ENCODE assay signal across 24 mouse cellular contexts in the genomic region with DNA sequence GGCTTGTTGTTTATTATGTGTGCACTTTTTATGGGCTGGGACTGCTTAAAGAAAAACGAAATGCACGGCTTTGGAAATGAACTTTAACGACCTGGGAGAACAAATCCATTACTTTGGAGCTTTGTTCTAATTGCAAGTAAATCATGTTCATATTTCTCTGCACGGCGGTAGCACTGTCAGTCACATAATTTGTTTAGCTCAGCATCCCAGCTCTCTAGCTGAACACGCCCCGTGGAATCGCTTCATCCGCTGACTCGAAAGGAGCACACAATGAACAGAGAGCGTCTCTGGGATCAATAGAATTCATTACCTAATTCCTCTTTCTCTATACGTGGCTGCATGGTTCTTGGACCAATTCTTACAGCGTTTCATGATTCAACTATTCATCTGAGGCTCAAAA.
DNase-seq lines count a peak whose midpoint lies in the region; ATAC-seq and TF ChIP-seq lines count a peak whose summit lies in the region.
"Had no signal": no experiment of that assay in that cellular context is flagged by ENCODE, and none has a peak within 500 bp of the region (broad histone marks: within the 10 kb centered on the region; RNA-seq: fewer than 3 reads in every experiment).

No protein-coding gene starts in this region.

- no peaks in the 10 kb centered on the region for H3K27me3 ChIP-seq in forebrain, postnatal 0 days (ENCODE audit: insufficient read depth, low read length)
- no peaks in the 10 kb centered on the region for H3K27me3 ChIP-seq in forebrain, embryonic 10.5 days (ENCODE audit: poor library complexity, severe bottlenecking)
- no peaks in the 10 kb centered on the region for H3K27me3 ChIP-seq in midbrain, embryonic 11.5 days (ENCODE audit: control insufficient read depth, insufficient read depth, low read length)
- H3K27me3 ChIP-seq in midbrain, postnatal 0 days (ENCODE audit: insufficient read depth, low read length), result no peaks in the 10 kb centered on the region
- no peaks in the 10 kb centered on the region for H3K27me3 ChIP-seq in neural tube, embryonic 13.5 days
- H3K27me3 ChIP-seq: intestine, embryonic 15.5 days; limb, embryonic 15.5 days; megakaryocyte, embryonic 14.5 days; stomach, embryonic 15.5 days had no signal

- H3K4me3 ChIP-seq in forebrain, postnatal 0 days (ENCODE audit: low read depth, low read length), result no peak overlapping the region
- H3K4me3 ChIP-seq in forebrain, embryonic 10.5 days, result no peak overlapping the region
- H3K4me3 ChIP-seq in midbrain, embryonic 11.5 days (ENCODE audit: low read depth, low read length), result no peak overlapping the region
- no peak overlapping the region for H3K4me3 ChIP-seq in midbrain, postnatal 0 days (ENCODE audit: low read depth, low read length)
- no peak overlapping the region for H3K4me3 ChIP-seq in cortical plate, adult 2 months (ENCODE audit: insufficient read depth, low read length)
- no peak overlapping the region for H3K4me3 ChIP-seq in neural tube, embryonic 13.5 days
- H3K4me3 ChIP-seq: heart, embryonic 10.5 days; intestine, embryonic 15.5 days; limb, embryonic 15.5 days; megakaryocyte, embryonic 14.5 days; stomach, embryonic 15.5 days had no signal

- no peaks in the 10 kb centered on the region for H3K4me1 ChIP-seq in forebrain, postnatal 0 days (ENCODE audit: insufficient read depth)
- H3K4me1 ChIP-seq in forebrain, embryonic 10.5 days, result 0 out of 2 replicates have a peak, but pooled peaks cover 3% of the 10 kb centered on the region
- H3K4me1 ChIP-seq in midbrain, embryonic 11.5 days (ENCODE audit: control insufficient read depth, insufficient read depth, low read length), result no peaks in the 10 kb centered on the region
- H3K4me1 ChIP-seq in midbrain, postnatal 0 days (ENCODE audit: insufficient read depth, low read length), result no peaks in the 10 kb centered on the region
- H3K4me1 ChIP-seq in cortical plate, adult 2 months (ENCODE audit: control insufficient read depth, insufficient read depth, low read length), result peaks cover 6% of the 10 kb centered on the region
- H3K4me1 ChIP-seq in neural tube, embryonic 13.5 days (replicated peaks), result peaks cover 8% of the 10 kb centered on the region
- H3K4me1 ChIP-seq: heart, embryonic 10.5 days; intestine, embryonic 15.5 days; limb, embryonic 15.5 days; megakaryocyte, embryonic 14.5 days; stomach, embryonic 15.5 days had no signal

- H3K27ac ChIP-seq in forebrain, postnatal 0 days (ENCODE audit: low read depth, low read length), result no peak overlapping the region
- no peak overlapping the region for H3K27ac ChIP-seq in forebrain, embryonic 10.5 days
- H3K27ac ChIP-seq in midbrain, embryonic 11.5 days (ENCODE audit: low read depth, low read length), result no peak overlapping the region; the same call in 1 of the 2 replicates
- H3K27ac ChIP-seq in midbrain, postnatal 0 days (ENCODE audit: low read depth, low read length), result no peak overlapping the region
- H3K27ac ChIP-seq in cortical plate, adult 2 months (ENCODE audit: insufficient read depth, low read length), result 0 out of 2 replicates have a peak overlapping the region, but pooled peaks have one; percentile 17
- peak overlapping the region; percentile 59 for H3K27ac ChIP-seq in neural tube, embryonic 13.5 days (replicated peaks)
- H3K27ac ChIP-seq: heart, embryonic 10.5 days; intestine, embryonic 15.5 days; limb, embryonic 15.5 days; liver, embryonic 14.5 days; stomach, embryonic 15.5 days had no signal

- no peaks in the 10 kb centered on the region for H3K9me3 ChIP-seq in forebrain, postnatal 0 days (ENCODE audit: low read length)
- H3K9me3 ChIP-seq in forebrain, embryonic 10.5 days, result no peaks in the 10 kb centered on the region
- no peaks in the 10 kb centered on the region for H3K9me3 ChIP-seq in midbrain, embryonic 11.5 days (ENCODE audit: control insufficient read depth, low read length)
- no peaks in the 10 kb centered on the region for H3K9me3 ChIP-seq in midbrain, postnatal 0 days (ENCODE audit: low read length)
- no peaks in the 10 kb centered on the region for H3K9me3 ChIP-seq in neural tube, embryonic 13.5 days
- H3K9me3 ChIP-seq: heart, embryonic 10.5 days; intestine, embryonic 15.5 days; limb, embryonic 15.5 days; stomach, embryonic 15.5 days had no signal

- no peak for ATAC-seq in forebrain, postnatal 0 days
- ATAC-seq in midbrain, embryonic 11.5 days (ENCODE audit: low FRiP score), result 0 out of 2 replicates have a peak, but pooled peaks have one; percentile 42
- no peak for ATAC-seq in midbrain, postnatal 0 days (ENCODE audit: low FRiP score)
- ATAC-seq in neural tube, embryonic 13.5 days (ENCODE audit: low read depth), result peak; percentile 51; the same call in 1 of the 2 replicates
- ATAC-seq: CD4-positive, CD25-positive, alpha-beta regulatory T cell, adult 4 months; intestine, embryonic 15.5 days had no signal

- H3K4me2 ChIP-seq in forebrain, postnatal 0 days (ENCODE audit: low read depth), result no peak overlapping the region
- no peak overlapping the region for H3K4me2 ChIP-seq in midbrain, embryonic 11.5 days
- no peak overlapping the region for H3K4me2 ChIP-seq in midbrain, postnatal 0 days (ENCODE audit: low read depth, low read length, poor library complexity, severe bottlenecking)
- no peak overlapping the region for H3K4me2 ChIP-seq in neural tube, embryonic 13.5 days
- H3K4me2 ChIP-seq: intestine, embryonic 15.5 days; limb, embryonic 15.5 days; lung, embryonic 14.5 days; stomach, embryonic 15.5 days had no signal

- no peak overlapping the region for H3K9ac ChIP-seq in forebrain, postnatal 0 days
- H3K9ac ChIP-seq in midbrain, embryonic 11.5 days (ENCODE audit: low read length), result no peak overlapping the region
- H3K9ac ChIP-seq in midbrain, postnatal 0 days (replicated peaks; ENCODE audit: low read length, poor library complexity, severe bottlenecking), result no peak overlapping the region
- H3K9ac ChIP-seq in neural tube, embryonic 13.5 days, result no peak overlapping the region
- H3K9ac ChIP-seq: intestine, embryonic 15.5 days; limb, embryonic 15.5 days; liver, embryonic 14.5 days; lung, embryonic 14.5 days; stomach, embryonic 15.5 days had no signal

- no peak for TF ChIP-seq CTCF in forebrain, postnatal 0 days (IDR thresholded peaks at IDR 0.05; ENCODE audit: low read depth)
- no peak for TF ChIP-seq CTCF in midbrain, postnatal 0 days (IDR thresholded peaks at IDR 0.05)
- no peak for TF ChIP-seq CTCF in cortical plate, adult 2 months (IDR thresholded peaks at IDR 0.05; ENCODE audit: extremely low read depth, insufficient read depth, low read length)

- WGBS in forebrain, postnatal 0 days, result 38% methylated on average over 13 of the region's 13 CpGs
- WGBS in forebrain, embryonic 10.5 days, result 86% methylated on average over 13 of the region's 13 CpGs
- 76% methylated on average over 13 of the region's 13 CpGs for WGBS in midbrain, embryonic 11.5 days
- 63% methylated on average over 13 of the region's 13 CpGs for WGBS in midbrain, postnatal 0 days
- WGBS in neural tube, embryonic 13.5 days, result 45% methylated on average over 13 of the region's 13 CpGs

- peak; percentile 20 for DNase-seq in forebrain, postnatal 0 days
- DNase-seq in forebrain, embryonic 10.5 days (ENCODE audit: extremely low spot score, low spot score), result no peak
- DNase-seq in midbrain, embryonic 11.5 days (ENCODE audit: low spot score, missing footprints), result no peak
- DNase-seq in midbrain, postnatal 0 days (ENCODE audit: low spot score), result no peak
- DNase-seq in left cerebral cortex, adult 9 months (ENCODE audit: low spot score in 2 of 2), result no peak
- DNase-seq in cerebellum, postnatal 14 days, result no peak
- DNase-seq: adrenal gland, postnatal 14 days; cerebellum, adult 11 months; cerebellum, postnatal 25 days; gastrocnemius, postnatal 36 days; heart, postnatal 4 days; kidney, adult 9 months; kidney, postnatal 25 days; lung, embryonic 14.5 days; thymus, postnatal 36 days had no signal

- no peak for TF ChIP-seq POLR2A in cortical plate, adult 2 months (IDR thresholded peaks at IDR 0.05; ENCODE audit: extremely low read depth, insufficient read depth, low read length)

- H3K36me3 ChIP-seq in forebrain, postnatal 0 days (ENCODE audit: insufficient read depth), result peaks cover 26% of the 10 kb centered on the region
- peaks cover 99% of the 10 kb centered on the region for H3K36me3 ChIP-seq in forebrain, embryonic 10.5 days (replicated peaks)
- peaks cover 8% of the 10 kb centered on the region; the same call in 1 of the 2 replicates for H3K36me3 ChIP-seq in midbrain, embryonic 11.5 days (ENCODE audit: control insufficient read depth, insufficient read depth, low read length)
- peaks cover 25% of the 10 kb centered on the region for H3K36me3 ChIP-seq in midbrain, postnatal 0 days (ENCODE audit: insufficient read depth, low read length)
- H3K36me3 ChIP-seq in neural tube, embryonic 13.5 days, result peaks cover 71% of the 10 kb centered on the region
- H3K36me3 ChIP-seq: intestine, embryonic 15.5 days had no signal

Comparison
In these comparisons a context has a peak if more than half of its experiments do, and no peak if none do; other contexts are left out.
1. ATAC-seq: peak in midbrain, embryonic 11.5 days (single experiment) and neural tube, embryonic 13.5 days (single experiment); none in forebrain, postnatal 0 days (single experiment) and midbrain, postnatal 0 days (single experiment).
2. H3K27ac ChIP-seq: peak in cortical plate, adult 2 months (single experiment) and neural tube, embryonic 13.5 days (single experiment); none in forebrain, postnatal 0 days (single experiment), forebrain, embryonic 10.5 days (single experiment), midbrain, embryonic 11.5 days (single experiment) and midbrain, postnatal 0 days (single experiment).